Mouse (Mus musculus) embryonic facial prominence, embryonic 15.5 days (tissue): ENCODE data around the gene Bhlhe23. TPM values are rescaled to one million over a fixed set of nuclear protein-coding genes. Genes with fewer than 3 reads are reported as not detected.

Experiments
- ATAC-seq: fragments of 200-750 bp; cut with Nextera tagmentation; 2 replicates; pipeline ENCODE4 v1.8.0; 2017; ENCODE audit warnings: low read depth, moderate TSS enrichment; ENCODE audit not compliant: insufficient number of reproducible peaks, low FRiP score, low TSS enrichment
- H3K27ac ChIP-seq: fragments of 300-500 bp; sonication (generic); replicated peaks from 2 replicates; pipeline ENCODE4 v1.5.1; 2015; ENCODE audit warnings: mild to moderate bottlenecking, inconsistent platforms
- H3K27me3 ChIP-seq: fragments of 300-500 bp; sonication (generic); 2 replicates; pipeline ENCODE4 v1.6.1; 2015; ENCODE audit warnings: inconsistent platforms
- H3K36me3 ChIP-seq: fragments of 300-500 bp; sonication (generic); 2 replicates; pipeline ENCODE4 v1.6.1; 2015; ENCODE audit warnings: mild to moderate bottlenecking, inconsistent platforms
- H3K4me1 ChIP-seq: fragments of 300-500 bp; sonication (generic); 2 replicates; pipeline ENCODE4 v1.6.1; 2015; ENCODE audit warnings: inconsistent platforms
- H3K4me2 ChIP-seq: fragments of 300-500 bp; sonication (generic); replicated peaks from 2 replicates; pipeline ENCODE4 v1.6.1; 2015; ENCODE audit warnings: mild to moderate bottlenecking, inconsistent platforms
- H3K4me3 ChIP-seq: fragments of 300-500 bp; sonication (generic); replicated peaks from 2 replicates; pipeline ENCODE4 v1.5.1; 2015; ENCODE audit warnings: mild to moderate bottlenecking, inconsistent platforms
- H3K9ac ChIP-seq: fragments of 300-500 bp; sonication (generic); 2 replicates; pipeline ENCODE4 v1.6.1; 2015; ENCODE audit warnings: inconsistent platforms
- H3K9me3 ChIP-seq: fragments of 300-500 bp; sonication (generic); replicated peaks from 2 replicates; pipeline ENCODE4 v1.6.1; 2016; ENCODE audit warnings: inconsistent platforms
- WGBS: fragments of 180-500 bp; shearing (Covaris S2); methylation state at CpG from one replicate; pipeline ENCODE4 v1.1.7; 2015; 5-methylcytosine and 5-hydroxymethylcytosine counted together
- polyA plus RNA-seq: library from polyadenylated mRNA; unstranded; fragments of >200 nt; fragmentation: Nextera tagmentation; extraction: Ambion mirVana; gene quantifications from 2 replicates; pipeline ENCODE4 v1.2.1, GENCODE M21; 2015

Gene Bhlhe23
- 0.13 TPM in 1 of 2 replicates, not detected in the other for polyA plus RNA-seq

GRCm38 (mm10) chr2:180776793-180777192, at the start of gene Bhlhe23:
Gene Bhlhe23, minus strand, starts transcription at chr2:180776900.
- no peaks in the 10 kb centered on the region for H3K36me3 ChIP-seq
- peak within 1 kb of the TSS; percentile 27 for H3K4me3 ChIP-seq
- peaks cover 14% of the 10 kb centered on the region for H3K4me1 ChIP-seq
- WGBS, result under 1% methylated on average over 28 of the region's 28 CpGs
- H3K9ac ChIP-seq, result no peak within 1 kb of the TSS
- ATAC-seq, result no peak
- peaks cover 93% of the 10 kb centered on the region for H3K27me3 ChIP-seq
- H3K4me2 ChIP-seq, result peak within 1 kb of the TSS; percentile 41
- no peaks in the 10 kb centered on the region for H3K9me3 ChIP-seq
- no peak within 1 kb of the TSS for H3K27ac ChIP-seq

- Histone ChIP-seq H3K27ac (no peak overlapping the region), H3K27me3 (no peaks in the 10 kb centered on the region; the same call in 1 of the 2 replicates), H3K9me3 (no peaks in the 10 kb centered on the region), H3K4me2 (no peak overlapping the region), H3K9ac (no peak overlapping the region), H3K36me3 (no peaks in the 10 kb centered on the region), H3K4me1 (peaks cover 4% of the 10 kb centered on the region; the same call in 1 of the 2 replicates), H3K4me3 (no peak overlapping the region)
- no peak for ATAC-seq
- WGBS, result 44% methylated on average over 11 of the region's 11 CpGs
Measured at GRCm38 (mm10) chr2:180825147-180825941, 48.6 kb upstream of the Bhlhe23 start.

- no peak for ATAC-seq
- no peaks in the 10 kb centered on the region; the same call in 1 of the 2 replicates for H3K27me3 ChIP-seq
- H3K9ac ChIP-seq, result no peak overlapping the region
- H3K4me1 ChIP-seq, result peaks cover 4% of the 10 kb centered on the region; the same call in 1 of the 2 replicates
- H3K27ac ChIP-seq, result no peak overlapping the region
- no peaks in the 10 kb centered on the region for H3K36me3 ChIP-seq
- no peaks in the 10 kb centered on the region for H3K9me3 ChIP-seq
- 85% methylated on average over 4 of the region's 4 CpGs for WGBS
- no peak overlapping the region for H3K4me3 ChIP-seq
- H3K4me2 ChIP-seq, result no peak overlapping the region
Measured at GRCm38 (mm10) chr2:180824724-180825123, 48.0 kb upstream of the Bhlhe23 start.

- no peaks in the 10 kb centered on the region; the same call in 1 of the 2 replicates for H3K27me3 ChIP-seq
- 61% methylated on average over 4 of the region's 4 CpGs for WGBS
- H3K4me3 ChIP-seq, result no peak overlapping the region
- H3K27ac ChIP-seq, result no peak overlapping the region
- no peak overlapping the region for H3K4me2 ChIP-seq
- no peaks in the 10 kb centered on the region for H3K9me3 ChIP-seq
- ATAC-seq, result no peak
- peaks cover 4% of the 10 kb centered on the region; the same call in 1 of the 2 replicates for H3K4me1 ChIP-seq
- H3K36me3 ChIP-seq, result no peaks in the 10 kb centered on the region
- no peak overlapping the region for H3K9ac ChIP-seq
Measured at GRCm38 (mm10) chr2:180824061-180824460, 47.4 kb upstream of the Bhlhe23 start.

- WGBS, result 20% methylated on average over 6 of the region's 6 CpGs
- Histone ChIP-seq H3K4me3 (no peak overlapping the region), H3K9ac (no peak overlapping the region), H3K9me3 (no peaks in the 10 kb centered on the region), H3K27ac (no peak overlapping the region), H3K36me3 (no peaks in the 10 kb centered on the region), H3K4me1 (peaks cover 4% of the 10 kb centered on the region; the same call in 1 of the 2 replicates), H3K4me2 (no peak overlapping the region), H3K27me3 (no peaks in the 10 kb centered on the region; the same call in 1 of the 2 replicates)
- no peak for ATAC-seq
Measured at GRCm38 (mm10) chr2:180822476-180822875, 45.8 kb upstream of the Bhlhe23 start.

GRCm38 (mm10) chr2:180819504-180819903, 42.8 kb upstream of the Bhlhe23 start:
- H3K36me3 ChIP-seq, result no peaks in the 10 kb centered on the region
- H3K27ac ChIP-seq, result no peak overlapping the region

GRCm38 (mm10) chr2:180816440-180817065, 39.9 kb upstream of the Bhlhe23 start:
- no peak overlapping the region for H3K9ac ChIP-seq
- no peaks in the 10 kb centered on the region for H3K27me3 ChIP-seq
- no peaks in the 10 kb centered on the region for H3K36me3 ChIP-seq
- no peak overlapping the region for H3K4me2 ChIP-seq
- H3K9me3 ChIP-seq, result no peaks in the 10 kb centered on the region
- no peak for ATAC-seq
- H3K4me3 ChIP-seq, result no peak overlapping the region
- no peak overlapping the region for H3K27ac ChIP-seq
- WGBS, result 57% methylated on average over 6 of the region's 6 CpGs
- no peaks in the 10 kb centered on the region for H3K4me1 ChIP-seq

More at GRCm38 (mm10) chr2:180819504-180819903, 42.8 kb upstream of the Bhlhe23 start:
- H3K27me3 ChIP-seq, result no peaks in the 10 kb centered on the region; the same call in 1 of the 2 replicates
- no peak overlapping the region for H3K4me2 ChIP-seq
- H3K9me3 ChIP-seq, result no peaks in the 10 kb centered on the region
- peaks cover 4% of the 10 kb centered on the region; the same call in 1 of the 2 replicates for H3K4me1 ChIP-seq
- WGBS, result 85% methylated on average over 2 of the region's 2 CpGs
- H3K4me3 ChIP-seq, result no peak overlapping the region
- no peak for ATAC-seq
- H3K9ac ChIP-seq, result no peak overlapping the region

- Histone ChIP-seq H3K27ac (no peak overlapping the region), H3K9ac (no peak overlapping the region), H3K4me1 (no peaks in the 10 kb centered on the region), H3K36me3 (no peaks in the 10 kb centered on the region), H3K9me3 (no peaks in the 10 kb centered on the region), H3K4me3 (no peak overlapping the region), H3K27me3 (no peaks in the 10 kb centered on the region), H3K4me2 (no peak overlapping the region)
- WGBS, result 45% methylated on average over 4 of the region's 4 CpGs
- ATAC-seq, result peak; percentile 29; the same call in 1 of the 2 replicates
Measured at GRCm38 (mm10) chr2:180813982-180814568, 37.4 kb upstream of the Bhlhe23 start.

- H3K27ac ChIP-seq, result no peak overlapping the region
- WGBS, result 54% methylated on average over 2 of the region's 2 CpGs
- H3K4me1 ChIP-seq, result no peaks in the 10 kb centered on the region
- no peaks in the 10 kb centered on the region for H3K36me3 ChIP-seq
- no peak overlapping the region for H3K9ac ChIP-seq
- H3K9me3 ChIP-seq, result no peaks in the 10 kb centered on the region
- no peaks in the 10 kb centered on the region for H3K27me3 ChIP-seq
- H3K4me3 ChIP-seq, result no peak overlapping the region
- H3K4me2 ChIP-seq, result no peak overlapping the region
- no peak for ATAC-seq
Measured at GRCm38 (mm10) chr2:180811002-180811401, 34.3 kb upstream of the Bhlhe23 start.

- no peaks in the 10 kb centered on the region for H3K27me3 ChIP-seq
- H3K27ac ChIP-seq, result no peak overlapping the region
- WGBS, result 69% methylated on average over 10 of the region's 10 CpGs
- ATAC-seq, result no peak
- no peaks in the 10 kb centered on the region for H3K36me3 ChIP-seq
- H3K9ac ChIP-seq, result no peak overlapping the region
- no peak overlapping the region for H3K4me2 ChIP-seq
- H3K4me1 ChIP-seq, result no peaks in the 10 kb centered on the region
- no peak overlapping the region for H3K4me3 ChIP-seq
- H3K9me3 ChIP-seq, result no peaks in the 10 kb centered on the region
Measured at GRCm38 (mm10) chr2:180809510-180809909, 32.8 kb upstream of the Bhlhe23 start.

GRCm38 (mm10) chr2:180805966-180806365, 29.3 kb upstream of the Bhlhe23 start:
- Histone ChIP-seq H3K4me1 (no peaks in the 10 kb centered on the region), H3K4me3 (no peak overlapping the region), H3K27ac (no peak overlapping the region), H3K9me3 (no peaks in the 10 kb centered on the region), H3K27me3 (no peaks in the 10 kb centered on the region), H3K36me3 (no peaks in the 10 kb centered on the region), H3K9ac (no peak overlapping the region), H3K4me2 (no peak overlapping the region)
- ATAC-seq, result no peak
- WGBS, result 50% methylated on average over 1 of the region's 1 CpGs
